Mouse (Mus musculus) gastrocnemius, adult 8-10 months (tissue): Measurements from ENCODE around the gene Cldn15. TPM values are rescaled to one million over a fixed set of nuclear protein-coding genes. Genes with fewer than 3 reads are reported as not detected.
"Not testable (repeated sequence)": the region's sequence is repeated elsewhere in the genome, so short reads cannot be mapped to it uniquely, and the experiment has no call there.

ENCODE experiments used
- DNase-seq, 2 experiments: peaks; one replicate each; pipeline ENCODE4 v3.0.0; 2022; ENCODE audit warnings: low spot score in 2 of 2
- total RNA-seq, 4 experiments: library from RNA; stranded (reverse); gene quantifications; 2 replicates each; pipeline ENCODE4 v1.2.4; 2022

Gene Cldn15
- total RNA-seq, 4 experiments from 2014 or later, result 0.99 to 2.0 (median 1.2) TPM

- not testable (repeated sequence) for DNase-seq
Measured at GRCm38 (mm10) chr5:136949551-136950336, 16.7 kb upstream of the Cldn15 start.

GRCm38 (mm10) chr5:136950521-136950920 lies 15.9 kb upstream of the Cldn15 start:
- no peak for DNase-seq

- DNase-seq, result no peak
Measured at GRCm38 (mm10) chr5:136952153-136952552, 14.3 kb upstream of the Cldn15 start.

GRCm38 (mm10) chr5:136953015-136953414 lies 13.4 kb upstream of the Cldn15 start, which contains the start of gene Fis1:
Gene Fis1, plus strand, starts transcription at chr5:136953275.
- DNase-seq, result peak; percentile 95 to 96

- DNase-seq, result peak in 1 of 2 experiments; percentile 25
Measured at GRCm38 (mm10) chr5:136953440-136953951, 12.9 kb upstream of the Cldn15 start.

GRCm38 (mm10) chr5:136955622-136956021 lies 10.8 kb upstream of the Cldn15 start:
- no peak for DNase-seq

- DNase-seq, result no peak
Measured at GRCm38 (mm10) chr5:136957250-136957649, 9.2 kb upstream of the Cldn15 start.

GRCm38 (mm10) chr5:136958991-136959605 lies 7.3 kb upstream of the Cldn15 start:
- DNase-seq, result no peak

GRCm38 (mm10) chr5:136960053-136960452 lies 6.4 kb upstream of the Cldn15 start:
- DNase-seq, result no peak

- no peak for DNase-seq
Measured at GRCm38 (mm10) chr5:136961334-136961982, 5.0 kb upstream of the Cldn15 start.

GRCm38 (mm10) chr5:136961983-136962461 lies 4.4 kb upstream of the Cldn15 start:
- peak; percentile 86 for DNase-seq

- DNase-seq, result peak; percentile 76 to 81
Measured at GRCm38 (mm10) chr5:136962501-136962900, 3.9 kb upstream of the Cldn15 start.

- DNase-seq, result no peak
Measured at GRCm38 (mm10) chr5:136962966-136963540, 3.4 kb upstream of the Cldn15 start.

- no peak for DNase-seq
Measured at GRCm38 (mm10) chr5:136965210-136965609, 1.2 kb upstream of the Cldn15 start.

GRCm38 (mm10) chr5:136965686-136966085 lies 730 bp upstream of the Cldn15 start:
- no peak for DNase-seq

- no peak for DNase-seq
Measured at GRCm38 (mm10) chr5:136966861-136967455, 542 bp downstream of the Cldn15 start.

- DNase-seq, result peak; percentile 62 to 78
Measured at GRCm38 (mm10) chr5:136967592-136967991, 1.2 kb downstream of the Cldn15 start.

- DNase-seq, result peak in 1 of 2 experiments; percentile 47
Measured at GRCm38 (mm10) chr5:136970703-136971102, 4.3 kb downstream of the Cldn15 start.

GRCm38 (mm10) chr5:136973670-136974069 lies 7.3 kb downstream of the Cldn15 start:
- no peak for DNase-seq

GRCm38 (mm10) chr5:136977769-136978168 lies 11.4 kb downstream of the Cldn15 start:
- DNase-seq, result no peak

- no peak for DNase-seq
Measured at GRCm38 (mm10) chr5:136979762-136980161, 13.3 kb downstream of the Cldn15 start.
